Mouse (Mus musculus): ENCODE measurements around the gene Olfr329-ps.

GRCm38 (mm10) chr11:58577430-58577829 is 31.2 kb upstream of the Olfr329-ps start, which contains the start of gene Olfr325:
- no peak for TF ChIP-seq ZNF384 (IDR thresholded peaks at IDR 0.05; ENCODE audit: low read depth, low read length)
- TF ChIP-seq CHD2 (IDR thresholded peaks at IDR 0.05; ENCODE audit: low read depth, low read length), result no peak

Data from ES-E14 (cell line).